Mouse (Mus musculus) neural tube, embryonic 13.5 days (tissue): ENCODE data around the gene Ube2e2. TPM values are rescaled to one million over a fixed set of nuclear protein-coding genes. Genes with fewer than 3 reads are reported as not detected.
A peak's percentile ranks its signal among the peaks of the same experiment; 100 is the strongest.
"Not testable (repeated sequence)": the region's sequence is repeated elsewhere in the genome, so short reads cannot be mapped to it uniquely, and the experiment has no call there.

ENCODE experiments used
- ATAC-seq: fragments of 200-750 bp; cut with Nextera tagmentation; 2 replicates; pipeline ENCODE4 v1.8.0; 2017; ENCODE audit warnings: low read depth, mild to moderate bottlenecking, moderate TSS enrichment, moderate library complexity
- H3K27ac ChIP-seq: fragments of 300-500 bp; sonication (generic); replicated peaks from 2 replicates; pipeline ENCODE4 v1.5.1; 2015; ENCODE audit warnings: moderate library complexity, mild to moderate bottlenecking, inconsistent platforms
- H3K27me3 ChIP-seq: fragments of 300-500 bp; sonication (generic); 2 replicates; pipeline ENCODE4 v1.6.1; 2015; ENCODE audit warnings: mild to moderate bottlenecking, inconsistent platforms
- H3K36me3 ChIP-seq: fragments of 300-500 bp; sonication (generic); 2 replicates; pipeline ENCODE4 v1.6.1; 2015; ENCODE audit warnings: mild to moderate bottlenecking, inconsistent platforms
- H3K4me1 ChIP-seq: fragments of 300-500 bp; sonication (generic); replicated peaks from 2 replicates; pipeline ENCODE4 v1.6.1; 2015; ENCODE audit warnings: inconsistent platforms
- H3K4me2 ChIP-seq: fragments of 300-500 bp; sonication (generic); 2 replicates; pipeline ENCODE4 v1.6.1; 2015; ENCODE audit warnings: inconsistent platforms, mild to moderate bottlenecking, moderate library complexity
- H3K4me3 ChIP-seq: fragments of 300-500 bp; sonication (generic); 2 replicates; pipeline ENCODE4 v1.5.1; 2015; ENCODE audit warnings: mild to moderate bottlenecking, inconsistent platforms
- H3K9ac ChIP-seq: fragments of 300-500 bp; sonication (generic); 2 replicates; pipeline ENCODE4 v1.6.1; 2015; ENCODE audit warnings: moderate library complexity, mild to moderate bottlenecking, inconsistent platforms
- H3K9me3 ChIP-seq: fragments of 300-500 bp; sonication (generic); 2 replicates; pipeline ENCODE4 v1.6.1; 2016; ENCODE audit warnings: inconsistent platforms
- WGBS: fragments of 180-500 bp; shearing (Covaris S2); methylation state at CpG from one replicate; pipeline ENCODE4 v1.1.7; 2015; 5-methylcytosine and 5-hydroxymethylcytosine counted together
- polyA plus RNA-seq: library from polyadenylated mRNA; unstranded; fragments of >200 nt; fragmentation: Nextera tagmentation; extraction: Ambion mirVana; gene quantifications from 2 replicates; pipeline ENCODE4 v1.2.1, GENCODE M21; 2015

The Ube2e2 gene
- polyA plus RNA-seq, 1 experiment from 2014 or later, result 112 TPM

- no peaks in the 10 kb centered on the region for H3K9me3 ChIP-seq
These were observed 312.3 kb downstream of the Ube2e2 start for GRCm38 (mm10) chr14:18581735-18582134.

GRCm38 (mm10) chr14:18574756-18575155, 319.3 kb downstream of the Ube2e2 start:
- Histone ChIP-seq H3K36me3 (no peaks in the 10 kb centered on the region), H3K4me2 (no peak overlapping the region), H3K27ac (no peak overlapping the region), H3K9ac (no peak overlapping the region), H3K4me3 (no peak overlapping the region), H3K4me1 (peaks cover 20% of the 10 kb centered on the region), H3K9me3 (no peaks in the 10 kb centered on the region), H3K27me3 (peaks cover 21% of the 10 kb centered on the region)
- 70% methylated on average over 2 of the region's 2 CpGs for whole genome bisulfite sequencing
- no peak for ATAC-seq

More at GRCm38 (mm10) chr14:18581735-18582134, 312.3 kb downstream of the Ube2e2 start:
- Histone ChIP-seq H3K4me2 (no peak overlapping the region), H3K4me3 (no peak overlapping the region), H3K36me3 (no peaks in the 10 kb centered on the region), H3K27ac (no peak overlapping the region), H3K9ac (no peak overlapping the region), H3K4me1 (no peaks in the 10 kb centered on the region; the same call in 1 of the 2 replicates), H3K27me3 (peaks cover 7% of the 10 kb centered on the region; the same call in 1 of the 2 replicates)
- 88% methylated on average over 4 of the region's 4 CpGs for WGBS
- no peak for ATAC-seq

GRCm38 (mm10) chr14:18574130-18574721, 319.8 kb downstream of the Ube2e2 start:
- H3K9me3 ChIP-seq, result no peaks in the 10 kb centered on the region
- 68% methylated on average over 10 of the region's 10 CpGs for WGBS
- peaks cover 21% of the 10 kb centered on the region for H3K27me3 ChIP-seq
- no peak overlapping the region for H3K4me2 ChIP-seq
- H3K27ac ChIP-seq, result no peak overlapping the region
- no peak overlapping the region for H3K9ac ChIP-seq
- no peaks in the 10 kb centered on the region for H3K36me3 ChIP-seq
- peak; percentile 48; the same call in 1 of the 2 replicates for ATAC-seq
- H3K4me3 ChIP-seq, result no peak overlapping the region
- peaks cover 20% of the 10 kb centered on the region for H3K4me1 ChIP-seq

GRCm38 (mm10) chr14:18573286-18573956, 320.6 kb downstream of the Ube2e2 start:
- Histone ChIP-seq H3K4me3 (no peak overlapping the region), H3K9ac (no peak overlapping the region), H3K27me3 (peaks cover 21% of the 10 kb centered on the region), H3K36me3 (no peaks in the 10 kb centered on the region), H3K4me2 (no peak overlapping the region), H3K9me3 (no peaks in the 10 kb centered on the region), H3K27ac (peak overlapping the region; percentile 54), H3K4me1 (peaks cover 20% of the 10 kb centered on the region)
- 28% methylated on average over 4 of the region's 4 CpGs for WGBS
- peak; percentile 82 for ATAC-seq

- H3K36me3 ChIP-seq, result no peaks in the 10 kb centered on the region
- no peak overlapping the region for H3K9ac ChIP-seq
These were observed 321.2 kb downstream of the Ube2e2 start for GRCm38 (mm10) chr14:18572852-18573251.

GRCm38 (mm10) chr14:18569615-18570014, 324.5 kb downstream of the Ube2e2 start:
- peaks cover 18% of the 10 kb centered on the region for H3K4me1 ChIP-seq
- no peaks in the 10 kb centered on the region; the same call in 1 of the 2 replicates for H3K27me3 ChIP-seq
- no peak overlapping the region for H3K9ac ChIP-seq
- H3K36me3 ChIP-seq, result no peaks in the 10 kb centered on the region
- no peak overlapping the region for H3K4me2 ChIP-seq
- ATAC-seq, result no peak
- H3K4me3 ChIP-seq, result no peak overlapping the region
- no peaks in the 10 kb centered on the region for H3K9me3 ChIP-seq
- H3K27ac ChIP-seq, result no peak overlapping the region

More at GRCm38 (mm10) chr14:18572852-18573251, 321.2 kb downstream of the Ube2e2 start:
- ATAC-seq, result peak; percentile 80
- H3K27ac ChIP-seq, result peak overlapping the region; percentile 54
- no peak overlapping the region for H3K4me3 ChIP-seq
- H3K4me2 ChIP-seq, result no peak overlapping the region
- H3K27me3 ChIP-seq, result peaks cover 16% of the 10 kb centered on the region
- H3K4me1 ChIP-seq, result peaks cover 20% of the 10 kb centered on the region
- no peaks in the 10 kb centered on the region for H3K9me3 ChIP-seq
- WGBS, result 34% methylated on average over 4 of the region's 4 CpGs

- H3K27me3 ChIP-seq, H3K27ac ChIP-seq, ATAC-seq, H3K4me1 ChIP-seq, H3K4me3 ChIP-seq, H3K4me2 ChIP-seq, H3K9ac ChIP-seq, H3K36me3 ChIP-seq: not testable (repeated sequence)
- 84% methylated on average over 8 of the region's 8 CpGs for WGBS
- H3K9me3 ChIP-seq, result peaks cover 18% of the 10 kb centered on the region
These were observed 329.1 kb downstream of the Ube2e2 start for GRCm38 (mm10) chr14:18564999-18565398.

GRCm38 (mm10) chr14:18555287-18555686, 338.8 kb downstream of the Ube2e2 start:
- ATAC-seq, result no peak
- H3K4me3 ChIP-seq, result no peak overlapping the region
- H3K27ac ChIP-seq, result no peak overlapping the region

GRCm38 (mm10) chr14:18554627-18554988, 339.5 kb downstream of the Ube2e2 start:
- WGBS, result 67% methylated on average over 2 of the region's 2 CpGs
- Histone ChIP-seq H3K9me3 (no peaks in the 10 kb centered on the region), H3K4me1 (peaks cover 9% of the 10 kb centered on the region), H3K27ac (0 out of 2 replicates have a peak overlapping the region, but pooled peaks have one; percentile 43), H3K4me2 (no peak overlapping the region), H3K4me3 (no peak overlapping the region), H3K27me3 (no peaks in the 10 kb centered on the region), H3K9ac (no peak overlapping the region), H3K36me3 (no peaks in the 10 kb centered on the region)
- ATAC-seq, result 0 out of 2 replicates have a peak, but pooled peaks have one; percentile 55

More at GRCm38 (mm10) chr14:18555287-18555686, 338.8 kb downstream of the Ube2e2 start:
- Histone ChIP-seq H3K27me3 (no peaks in the 10 kb centered on the region), H3K36me3 (no peaks in the 10 kb centered on the region), H3K4me2 (no peak overlapping the region), H3K9me3 (no peaks in the 10 kb centered on the region), H3K4me1 (peaks cover 9% of the 10 kb centered on the region), H3K9ac (no peak overlapping the region)
- WGBS, result 60% methylated on average over 1 of the region's 1 CpGs

- H3K4me1 ChIP-seq, result peaks cover 9% of the 10 kb centered on the region
- H3K4me3 ChIP-seq, result no peak overlapping the region
- H3K9ac ChIP-seq, result no peak overlapping the region
- no peaks in the 10 kb centered on the region for H3K9me3 ChIP-seq
- no peaks in the 10 kb centered on the region for H3K36me3 ChIP-seq
- H3K27me3 ChIP-seq, result no peaks in the 10 kb centered on the region
- H3K27ac ChIP-seq, result 0 out of 2 replicates have a peak overlapping the region, but pooled peaks have one; percentile 43
- WGBS, result 57% methylated on average over 3 of the region's 3 CpGs
- no peak overlapping the region for H3K4me2 ChIP-seq
- peak; percentile 79 for ATAC-seq
These were observed 340.0 kb downstream of the Ube2e2 start for GRCm38 (mm10) chr14:18553987-18554626.

- Histone ChIP-seq H3K27me3 (no peaks in the 10 kb centered on the region), H3K4me1 (no peaks in the 10 kb centered on the region), H3K9me3 (no peaks in the 10 kb centered on the region), H3K36me3 (no peaks in the 10 kb centered on the region), H3K4me3 (no peak overlapping the region), H3K4me2 (no peak overlapping the region), H3K27ac (no peak overlapping the region), H3K9ac (no peak overlapping the region)
- 71% methylated on average over 5 of the region's 5 CpGs for WGBS
- no peak for ATAC-seq
These were observed 346.5 kb downstream of the Ube2e2 start for GRCm38 (mm10) chr14:18547541-18547940.

- H3K4me3 ChIP-seq, H3K27me3 ChIP-seq, H3K9ac ChIP-seq, H3K4me1 ChIP-seq, H3K27ac ChIP-seq, ATAC-seq, H3K4me2 ChIP-seq, H3K36me3 ChIP-seq, H3K9me3 ChIP-seq: not testable (repeated sequence)
- WGBS, result 85% methylated on average over 4 of the region's 4 CpGs
These were observed 355.0 kb downstream of the Ube2e2 start for GRCm38 (mm10) chr14:18539092-18539491.
